Mouse (Mus musculus) liver, embryonic 14.5 days (tissue): Measurements from ENCODE around the gene Man2a1.

ENCODE experiments used
- CTCF ChIP-seq: IDR thresholded peaks from 2 replicates; pipeline ENCODE4 v1.5.1; 2016; ENCODE audit warnings: antibody characterized with exemption, low read depth, control low read depth
- EP300 ChIP-seq: IDR thresholded peaks from 2 replicates; pipeline ENCODE4 v1.6.1; 2016; ENCODE audit warnings: antibody characterized with exemption, low read depth

DNA sequence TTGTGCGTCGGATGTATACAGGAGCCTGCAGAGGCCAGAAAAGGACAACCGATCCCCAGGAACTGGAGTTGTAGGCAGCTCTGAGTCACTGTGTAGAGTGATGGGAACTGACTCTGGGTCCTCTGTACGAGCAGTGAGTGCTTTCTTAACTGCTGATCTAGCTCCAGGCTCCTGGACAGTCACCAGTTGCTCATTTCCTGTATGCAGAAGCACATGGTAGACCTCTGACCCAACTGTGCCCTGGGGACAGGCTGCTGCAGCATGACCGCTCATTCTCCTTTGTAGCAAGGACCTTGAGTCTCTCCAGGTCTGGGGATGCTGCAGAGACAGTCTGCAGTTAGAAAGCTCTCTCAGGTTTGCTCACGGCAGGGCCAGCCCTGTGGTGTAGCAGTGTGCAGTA is 15.7 kb downstream of the Man2a1 start:
- TF ChIP-seq CTCF, result no peak
- TF ChIP-seq EP300, result no peak
